Mouse (Mus musculus) thymus, adult 2 months (tissue): ENCODE data around the gene Rnf181. TPM values are rescaled to one million over a fixed set of nuclear protein-coding genes. Genes with fewer than 3 reads are reported as not detected.

Experiments
- DNase-seq: peaks from one replicate; pipeline ENCODE4 v3.0.0; 2021
- H3K27ac ChIP-seq: fragments of 200-500 bp; 2 replicates; pipeline ENCODE4 v1.5.1; 2012; ENCODE audit warnings: low read length, control low read depth; ENCODE audit not compliant: control insufficient read depth, insufficient read depth
- H3K27me3 ChIP-seq: fragments of 200-500 bp; 2 replicates; pipeline ENCODE4 v1.6.1; 2012; ENCODE audit warnings: mild to moderate bottlenecking, low read length, moderate library complexity, mixed read lengths; ENCODE audit not compliant: control insufficient read depth, insufficient read depth
- H3K36me3 ChIP-seq: fragments of 200-500 bp; 2 replicates; pipeline ENCODE4 v1.6.1; 2012; ENCODE audit warnings: mild to moderate bottlenecking, low read length, moderate library complexity; ENCODE audit not compliant: control insufficient read depth, insufficient read depth
- H3K4me1 ChIP-seq: fragments of 200-500 bp; replicated peaks from 2 replicates; pipeline ENCODE4 v1.6.1; 2012; ENCODE audit warnings: low read length; ENCODE audit not compliant: control insufficient read depth, insufficient read depth
- H3K4me3 ChIP-seq: fragments of 200-500 bp; 2 replicates; pipeline ENCODE4 v1.5.1; 2012; ENCODE audit warnings: mild to moderate bottlenecking, low read length, control low read depth, moderate library complexity; ENCODE audit not compliant: control insufficient read depth, insufficient read depth
- CTCF ChIP-seq: fragments of 200-500 bp; IDR thresholded peaks from 2 replicates; pipeline ENCODE4 v1.5.1; 2012; ENCODE audit warnings: mild to moderate bottlenecking, control low read depth, low read length, moderate library complexity, borderline replicate concordance; ENCODE audit not compliant: control insufficient read depth, poor library complexity, insufficient read depth; ENCODE audit errors: extremely low read depth
- POLR2A ChIP-seq: fragments of 200-500 bp; IDR thresholded peaks from 2 replicates; pipeline ENCODE4 v1.6.1; 2012; ENCODE audit warnings: mild to moderate bottlenecking, low read length, control low read depth, moderate library complexity; ENCODE audit not compliant: control insufficient read depth, poor library complexity, insufficient read depth; ENCODE audit errors: extremely low read depth
- WGBS: fragments of 180-500 bp; shearing (Covaris S2); methylation state at CpG from one replicate; pipeline ENCODE4 v1.1.7; 2018; 5-methylcytosine and 5-hydroxymethylcytosine counted together
- polyA plus RNA-seq: library from polyadenylated mRNA; depleted of rRNA; stranded (reverse); fragments of >200 nt; gene quantifications from 2 replicates; pipeline ENCODE4 v1.2.3, GENCODE M21; 2012

The Rnf181 gene
- polyA plus RNA-seq, 1 experiment = 98.9 TPM

GRCm38 (mm10) chr6:72371147-72371546 is 4.4 kb upstream of the Rnf181 start:
- H3K36me3 ChIP-seq = no peaks in the 10 kb centered on the region
- TF ChIP-seq POLR2A (no peak), CTCF (no peak)
- 93% methylated on average over 5 of the region's 5 CpGs for WGBS
- peaks cover 15% of the 10 kb centered on the region for H3K4me1 ChIP-seq
- no peak overlapping the region for H3K27ac ChIP-seq
- H3K4me3 ChIP-seq = no peak overlapping the region
- H3K27me3 ChIP-seq = no peaks in the 10 kb centered on the region
- no peak for DNase-seq

GRCm38 (mm10) chr6:72370091-72370490 is 3.3 kb upstream of the Rnf181 start:
- no peak overlapping the region for H3K27ac ChIP-seq
- no peak for DNase-seq
- H3K27me3 ChIP-seq = no peaks in the 10 kb centered on the region
- H3K4me1 ChIP-seq = peaks cover 11% of the 10 kb centered on the region
- TF ChIP-seq POLR2A (no peak), CTCF (no peak)
- WGBS = 90% methylated on average over 12 of the region's 12 CpGs
- H3K36me3 ChIP-seq = no peaks in the 10 kb centered on the region
- no peak overlapping the region for H3K4me3 ChIP-seq

GRCm38 (mm10) chr6:72369557-72369956 is 2.8 kb upstream of the Rnf181 start:
- Histone ChIP-seq H3K4me3 (no peak overlapping the region), H3K4me1 (peaks cover 7% of the 10 kb centered on the region), H3K36me3 (no peaks in the 10 kb centered on the region), H3K27me3 (no peaks in the 10 kb centered on the region), H3K27ac (no peak overlapping the region)
- DNase-seq = no peak
- 94% methylated on average over 4 of the region's 4 CpGs for WGBS
- TF ChIP-seq CTCF (no peak), POLR2A (no peak)

- no peak for DNase-seq
- H3K27ac ChIP-seq = no peak overlapping the region
- 81% methylated on average over 4 of the region's 4 CpGs for WGBS
- TF ChIP-seq POLR2A (no peak), CTCF (no peak)
- 0 out of 2 replicates have a peak, but pooled peaks cover 2% of the 10 kb centered on the region for H3K4me1 ChIP-seq
- H3K4me3 ChIP-seq = no peak overlapping the region
- H3K27me3 ChIP-seq = no peaks in the 10 kb centered on the region
- H3K36me3 ChIP-seq = no peaks in the 10 kb centered on the region
These were observed 761 bp upstream of the Rnf181 start for GRCm38 (mm10) chr6:72367460-72367974.

GRCm38 (mm10) chr6:72366304-72366703 is 452 bp downstream of the Rnf181 start:
- Histone ChIP-seq H3K36me3 (no peaks in the 10 kb centered on the region), H3K27me3 (no peaks in the 10 kb centered on the region), H3K4me1 (peaks cover 6% of the 10 kb centered on the region), H3K27ac (no peak overlapping the region), H3K4me3 (no peak overlapping the region)
- 67% methylated on average over 3 of the region's 3 CpGs for WGBS
- TF ChIP-seq CTCF (no peak), POLR2A (no peak)
- DNase-seq = no peak

- 82% methylated on average over 6 of the region's 6 CpGs for WGBS
- no peak for TF ChIP-seq POLR2A
- TF ChIP-seq CTCF = no peak
- Histone ChIP-seq H3K4me3 (no peak overlapping the region), H3K36me3 (0 out of 2 replicates have a peak, but pooled peaks cover 4% of the 10 kb centered on the region), H3K27me3 (no peaks in the 10 kb centered on the region), H3K4me1 (peaks cover 11% of the 10 kb centered on the region), H3K27ac (no peak overlapping the region)
- no peak for DNase-seq
These were observed 1.8 kb downstream of the Rnf181 start for GRCm38 (mm10) chr6:72364985-72365384.

GRCm38 (mm10) chr6:72364009-72364408 is 2.7 kb downstream of the Rnf181 start:
- no peak overlapping the region for H3K4me3 ChIP-seq
- no peak overlapping the region for H3K27ac ChIP-seq
- peaks cover 11% of the 10 kb centered on the region for H3K4me1 ChIP-seq
- no peaks in the 10 kb centered on the region for H3K27me3 ChIP-seq
- TF ChIP-seq POLR2A (no peak), CTCF (no peak)
- DNase-seq = no peak
- peaks cover 13% of the 10 kb centered on the region; the same call in 1 of the 2 replicates for H3K36me3 ChIP-seq
- 62% methylated on average over 7 of the region's 7 CpGs for WGBS
